Mouse (Mus musculus): Measurements from ENCODE around the gene Kcnj11. TPM values are rescaled to one million over a fixed set of nuclear protein-coding genes. Genes with fewer than 3 reads are reported as not detected.

Gene Kcnj11
- polyA plus RNA-seq (2017; shearing (Covaris generic)) = not detected

GRCm38 (mm10) chr7:46100563-46100962, at the start of gene Kcnj11:
Gene Kcnj11, minus strand, starts transcription at chr7:46100764.

Other genes starting within 250 kb of the Kcnj11 start
- gene Kdelr1, start 228.0 kb downstream of the Kcnj11 start, polyA plus RNA-seq (2017; shearing (Covaris generic)) = 108 TPM
- gene Grin2d, start 222.4 kb downstream of the Kcnj11 start, polyA plus RNA-seq (2017; shearing (Covaris generic)) = 0.23 TPM
- gene Syngr4, start 204.1 kb downstream of the Kcnj11 start, polyA plus RNA-seq (2017; shearing (Covaris generic)) = 0.41 TPM
- gene Tmem143, start 203.8 kb downstream of the Kcnj11 start, polyA plus RNA-seq (2017; shearing (Covaris generic)) = 8.6 TPM
- 654 TPM for gene Emp3, start 179.4 kb downstream of the Kcnj11 start, polyA plus RNA-seq (2017; shearing (Covaris generic))
- gene Ccdc114, start 176.7 kb downstream of the Kcnj11 start, polyA plus RNA-seq (2017; shearing (Covaris generic)) = 1.4 TPM
- gene Abcc6, start 70.5 kb downstream of the Kcnj11 start, polyA plus RNA-seq (2017; shearing (Covaris generic)) = not detected
- 28.5 TPM for gene Nomo1, start 67.1 kb downstream of the Kcnj11 start, polyA plus RNA-seq (2017; shearing (Covaris generic))
- gene Abcc8, start 79.3 kb upstream of the Kcnj11 start, polyA plus RNA-seq (2017; shearing (Covaris generic)) = not detected
- not detected for gene Ush1c, start 137.7 kb upstream of the Kcnj11 start, polyA plus RNA-seq (2017; shearing (Covaris generic))
- not detected for gene Otog, start 140.2 kb upstream of the Kcnj11 start, polyA plus RNA-seq (2017; shearing (Covaris generic))